Mouse (Mus musculus) heart, adult 2 months (tissue): ENCODE results near the gene Tgif2.
"Not testable (repeated sequence)": the region's sequence is repeated elsewhere in the genome, so short reads cannot be mapped to it uniquely, and the experiment has no call there.

Experiments used
- CTCF ChIP-seq: fragments of 200-600 bp; IDR thresholded peaks from 2 replicates; pipeline ENCODE4 v1.8.1; 2022; ENCODE audit warnings: antibody characterized with exemption, mild to moderate bottlenecking, moderate library complexity
- POLR2A ChIP-seq: fragments of 200-500 bp; IDR thresholded peaks from 2 replicates; pipeline ENCODE4 v1.6.1; 2011; ENCODE audit warnings: mild to moderate bottlenecking, low read depth, low read length, control low read depth; ENCODE audit not compliant: insufficient read depth

DNA sequence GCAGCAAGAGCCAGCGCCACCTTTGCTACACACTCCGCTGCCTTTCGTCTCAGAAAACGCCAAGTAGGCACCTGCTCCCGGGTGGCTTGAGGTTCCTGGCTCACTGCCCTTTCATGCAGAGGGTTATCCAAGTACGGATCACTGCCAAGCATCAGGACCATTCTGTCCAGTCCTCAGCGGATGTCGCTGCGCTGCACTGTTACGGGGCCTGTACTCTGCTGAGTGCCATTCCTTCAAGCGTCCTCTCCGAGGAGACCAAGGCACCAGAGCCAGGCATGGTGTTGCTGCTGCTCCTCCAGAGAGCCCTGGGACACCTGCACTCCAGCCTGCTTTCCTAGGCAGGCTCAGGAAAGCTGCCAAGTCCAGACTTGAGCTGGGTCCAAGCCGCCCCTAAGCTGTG, 13.8 kb downstream of the Tgif2 start:
- not testable (repeated sequence) for TF ChIP-seq POLR2A, CTCF
